Mouse (Mus musculus): ENCODE results near the gene Upf1. TPM values are rescaled to one million over a fixed set of nuclear protein-coding genes. Genes with fewer than 3 reads are reported as not detected.

Gene Upf1
- polyA plus RNA-seq, 3 experiments from 2014 or later: 13.6 to 17.4 (median 14.2) TPM

GRCm38 (mm10) chr8:70317872-70318271, 35.2 kb downstream of the Upf1 start:
- no peak for ATAC-seq

GRCm38 (mm10) chr8:70316511-70317504, 36.3 kb downstream of the Upf1 start:
- no peak for ATAC-seq

GRCm38 (mm10) chr8:70315624-70316510, 37.2 kb downstream of the Upf1 start, which contains the start of gene Cers1:
TSS of gene Cers1 (plus strand) at chr8:70315775.
- ATAC-seq: no peak

- no peak for ATAC-seq
Observed at GRCm38 (mm10) chr8:70313399-70313798, 39.7 kb downstream of the Upf1 start.

- no peak for ATAC-seq
Observed at GRCm38 (mm10) chr8:70309311-70309710, 43.8 kb downstream of the Upf1 start.

GRCm38 (mm10) chr8:70302901-70303300, 50.2 kb downstream of the Upf1 start:
- ATAC-seq: no peak

- ATAC-seq: peak; percentile 91
Observed at GRCm38 (mm10) chr8:70302358-70302890, 50.7 kb downstream of the Upf1 start, which contains the start of the genes Ddx49 and Cope. TSS of gene Ddx49 (minus strand) at chr8:70302489. TSS of gene Cope (plus strand) at chr8:70302518.

GRCm38 (mm10) chr8:70300881-70301280, 52.2 kb downstream of the Upf1 start:
- ATAC-seq: no peak

GRCm38 (mm10) chr8:70293988-70294405, 59.1 kb downstream of the Upf1 start:
- no peak for ATAC-seq

GRCm38 (mm10) chr8:70286737-70287136, 66.3 kb downstream of the Upf1 start:
- ATAC-seq: no peak

GRCm38 (mm10) chr8:70285304-70285703, 67.8 kb downstream of the Upf1 start:
- ATAC-seq: no peak

- ATAC-seq: no peak
Observed at GRCm38 (mm10) chr8:70284421-70284820, 68.7 kb downstream of the Upf1 start.

- no peak for ATAC-seq
Observed at GRCm38 (mm10) chr8:70283136-70284077, 69.7 kb downstream of the Upf1 start.

GRCm38 (mm10) chr8:70282603-70283135, 70.4 kb downstream of the Upf1 start, which contains the start of gene Homer3:
TSS of gene Homer3 (plus strand) at chr8:70282827.
- peak; percentile 82 for ATAC-seq

Other genes starting within 250 kb of the Upf1 start
- not detected for gene Ncan, start 232.4 kb downstream of the Upf1 start, polyA plus RNA-seq (2017; shearing (Covaris generic))
- gene Nr2c2ap, start 221.9 kb downstream of the Upf1 start, polyA plus RNA-seq (2017; shearing (Covaris generic)): 10 to 100 TPM; 37.8 to 49.3 (median 40.1) TPM
- gene Rfxank, start 214.1 kb downstream of the Upf1 start, polyA plus RNA-seq (2017; shearing (Covaris generic)): 10 to 100 TPM; 36.6 to 71.1 (median 66.0) TPM
- 10 to 100 TPM; 83.2 to 86.8 (median 86.6) TPM for gene Borcs8, start 213.8 kb downstream of the Upf1 start, polyA plus RNA-seq (2017; shearing (Covaris generic))
- 1 to 10 TPM in 1 of 3 experiments, under 1 TPM in 2; 0.29 to 2.2 (median 0.36) TPM for gene Mef2b, start 213.6 kb downstream of the Upf1 start, polyA plus RNA-seq (2017; shearing (Covaris generic))
- gene Tmem161a, start 180.9 kb downstream of the Upf1 start, polyA plus RNA-seq (2017; shearing (Covaris generic)): 10 to 100 TPM; 20.8 to 30.3 (median 23.3) TPM
- 10 to 100 TPM in 2 of 3 experiments, 1 to 10 TPM in 1; 5.1 to 15.7 (median 11.2) TPM for gene Slc25a42, start 141.0 kb downstream of the Upf1 start, polyA plus RNA-seq (2017; shearing (Covaris generic))
- 10 to 100 TPM; 12.6 to 23.3 (median 20.8) TPM for gene Sugp2, start 119.1 kb downstream of the Upf1 start, polyA plus RNA-seq (2017; shearing (Covaris generic))
- gene Armc6, start 118.8 kb downstream of the Upf1 start, polyA plus RNA-seq (2017; shearing (Covaris generic)): 1 to 10 TPM; 6.0 to 9.0 (median 6.4) TPM
- gene Homer3, start 70.5 kb downstream of the Upf1 start, polyA plus RNA-seq (2017; shearing (Covaris generic)): under 1 TPM in 2 of 3 experiments, not detected in 1; 0.39 to 0.81 TPM
- 10 to 100 TPM; 46.0 to 58.6 (median 51.4) TPM for gene Ddx49, start 50.8 kb downstream of the Upf1 start, polyA plus RNA-seq (2017; shearing (Covaris generic))
- gene Cope, start 50.8 kb downstream of the Upf1 start, polyA plus RNA-seq (2017; shearing (Covaris generic)): 100 to 1,000 TPM; 303 to 304 (median 304) TPM
- gene Cers1, start 37.5 kb downstream of the Upf1 start, polyA plus RNA-seq (2017; shearing (Covaris generic)): not detected
- under 1 TPM in 2 of 3 experiments, not detected in 1; 0.41 to 0.55 TPM for gene Gdf1, start 23.5 kb downstream of the Upf1 start, polyA plus RNA-seq (2017; shearing (Covaris generic))
- under 1 TPM in 2 of 3 experiments, not detected in 1; 0.24 to 0.40 TPM for gene Comp, start 20.3 kb upstream of the Upf1 start, polyA plus RNA-seq (2017; shearing (Covaris generic))
- 1 to 10 TPM; 5.0 to 8.7 (median 7.2) TPM for gene Crtc1, start 86.3 kb upstream of the Upf1 start, polyA plus RNA-seq (2017; shearing (Covaris generic))
- 10 to 100 TPM in 1 of 3 experiments, 1 to 10 TPM in 2; 6.5 to 10.4 (median 8.8) TPM for gene Klhl26, start 123.7 kb upstream of the Upf1 start, polyA plus RNA-seq (2017; shearing (Covaris generic))
- under 1 TPM in 1 of 3 experiments, not detected in 2; 0.47 TPM for gene Tmem59l, start 134.1 kb upstream of the Upf1 start, polyA plus RNA-seq (2017; shearing (Covaris generic))
- not detected for gene Crlf1, start 139.9 kb upstream of the Upf1 start, polyA plus RNA-seq (2017; shearing (Covaris generic))
- 10 to 100 TPM; 67.7 to 85.1 (median 84.4) TPM for gene Rex1bd, start 153.5 kb upstream of the Upf1 start, polyA plus RNA-seq (2017; shearing (Covaris generic))
- 1,000 to 10,000 TPM; 2,608 to 4,221 (median 3,776) TPM for gene Uba52, start 157.5 kb upstream of the Upf1 start, polyA plus RNA-seq (2017; shearing (Covaris generic))
- gene Fkbp8, start 174.4 kb upstream of the Upf1 start, polyA plus RNA-seq (2017; shearing (Covaris generic)): 100 to 1,000 TPM; 133 to 156 (median 138) TPM
- gene Kxd1, start 174.7 kb upstream of the Upf1 start, polyA plus RNA-seq (2017; shearing (Covaris generic)): 100 to 1,000 TPM; 138 to 187 (median 180) TPM
- gene Ell, start 186.2 kb upstream of the Upf1 start, polyA plus RNA-seq (2017; shearing (Covaris generic)): 10 to 100 TPM; 30.5 to 37.0 (median 35.6) TPM
- gene Isyna1, start 241.1 kb upstream of the Upf1 start, polyA plus RNA-seq (2017; shearing (Covaris generic)): 10 to 100 TPM; 27.6 to 32.6 (median 31.7) TPM